Mouse (Mus musculus) megakaryocyte-erythroid progenitor cell, adult 5-6 weeks (primary cell): ENCODE measurements at regions not wholly inside any gene's neighbourhood (a gene's known extent, or its start where the extent isn't known, plus 50 kb on each side); places are given as distances from the start of the nearest gene placed in this dataset.

ENCODE experiments used
- ATAC-seq: replicated peaks from 2 replicates; pipeline ENCODE4 v1.8.0; 2016; ENCODE audit warnings: mild to moderate bottlenecking, inconsistent platforms; ENCODE audit not compliant: severe bottlenecking, poor library complexity, low FRiP score, low TSS enrichment

GRCm38 (mm10) chr3:143569930-143570329, 635.1 kb downstream of the Lmo4 start:
- no peak for ATAC-seq

GRCm38 (mm10) chr3:143565067-143565466, 640.0 kb downstream of the Lmo4 start:
- ATAC-seq = no peak

GRCm38 (mm10) chr3:143542811-143543210, 661.0 kb upstream of the Pkn2 start:
- no peak for ATAC-seq

- no peak for ATAC-seq
Observed at GRCm38 (mm10) chr3:143527982-143528381, 646.2 kb upstream of the Pkn2 start.

GRCm38 (mm10) chr3:143527274-143527673, 645.5 kb upstream of the Pkn2 start:
- no peak for ATAC-seq

- no peak for ATAC-seq
Observed at GRCm38 (mm10) chr3:143512517-143513249, 630.9 kb upstream of the Pkn2 start.

GRCm38 (mm10) chr3:143509531-143509930, 627.7 kb upstream of the Pkn2 start:
- no peak for ATAC-seq

- 0 out of 2 replicates have a peak, but pooled peaks have one; percentile 59 for ATAC-seq
Observed at GRCm38 (mm10) chr3:143508280-143508679, 626.5 kb upstream of the Pkn2 start.

- no peak for ATAC-seq
Observed at GRCm38 (mm10) chr3:143501017-143501416, 619.2 kb upstream of the Pkn2 start.

GRCm38 (mm10) chr3:143495389-143495788, 613.6 kb upstream of the Pkn2 start:
- no peak for ATAC-seq

- ATAC-seq = no peak
Observed at GRCm38 (mm10) chr3:143477916-143478610, 596.3 kb upstream of the Pkn2 start.

GRCm38 (mm10) chr3:143475461-143475860, 593.7 kb upstream of the Pkn2 start:
- ATAC-seq = no peak

- no peak for ATAC-seq
Observed at GRCm38 (mm10) chr3:143447005-143447709, 565.4 kb upstream of the Pkn2 start.

- no peak for ATAC-seq
Observed at GRCm38 (mm10) chr3:143417401-143417800, 535.6 kb upstream of the Pkn2 start.

GRCm38 (mm10) chr3:143411655-143412054, 529.9 kb upstream of the Pkn2 start:
- no peak for ATAC-seq

GRCm38 (mm10) chr3:143398966-143399365, 517.2 kb upstream of the Pkn2 start:
- no peak for ATAC-seq

GRCm38 (mm10) chr3:143384357-143384756, 502.6 kb upstream of the Pkn2 start:
- no peak for ATAC-seq

- ATAC-seq = peak; percentile 97
Observed at GRCm38 (mm10) chr3:143379193-143379592, 497.4 kb upstream of the Pkn2 start.

- no peak for ATAC-seq
Observed at GRCm38 (mm10) chr3:143377446-143377845, 495.6 kb upstream of the Pkn2 start.

- ATAC-seq = no peak
Observed at GRCm38 (mm10) chr3:143375527-143376061, 493.8 kb upstream of the Pkn2 start.
